Mouse (Mus musculus): ENCODE measurements around the gene Trpv3.

Gene Trpv3

DNA sequence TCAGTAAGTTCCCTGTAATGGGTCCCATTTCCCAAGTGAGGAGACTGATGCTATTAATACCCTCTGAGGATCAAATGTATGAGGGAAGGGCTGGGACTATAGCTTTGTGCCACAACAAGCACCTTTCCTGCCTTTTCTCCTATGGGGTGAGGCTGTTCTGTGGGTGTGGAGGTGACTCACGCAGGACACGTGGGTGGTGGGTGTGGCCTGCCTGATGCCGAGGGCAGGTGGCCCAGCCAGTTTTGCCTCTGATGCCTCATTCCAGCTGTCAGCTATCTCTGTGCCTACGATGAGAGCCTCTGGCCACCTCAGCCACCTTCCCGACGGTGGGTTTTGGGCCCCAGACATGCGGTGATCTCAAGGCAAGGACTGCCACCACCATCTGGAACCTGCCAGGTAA, at the start of gene Trpv3:
Gene Trpv3 (plus strand): TSS at position 122 of the 400 bp plus-strand sequence.
- DNase-seq: no peak

DNA sequence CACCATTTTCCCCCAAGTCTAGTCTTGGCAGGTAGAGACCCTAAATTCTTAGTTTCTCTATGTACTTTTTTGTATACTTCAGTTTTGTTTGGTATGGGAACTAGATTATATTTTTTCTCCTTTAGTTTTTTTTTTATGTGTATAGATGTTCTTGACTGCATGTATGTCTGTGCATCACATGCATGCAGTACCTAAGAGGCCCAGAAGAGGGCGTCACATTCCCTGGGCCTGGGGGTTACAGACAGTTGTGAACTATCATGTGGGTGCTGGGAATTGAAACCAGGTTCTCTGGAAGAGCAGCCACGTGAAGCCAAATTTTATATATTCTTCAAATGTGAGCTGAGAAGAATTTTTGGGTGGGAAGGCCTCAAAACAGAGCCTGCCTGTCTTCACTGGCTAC, 47.5 kb upstream of the Trpv3 start:
- no peak for DNase-seq

DNA sequence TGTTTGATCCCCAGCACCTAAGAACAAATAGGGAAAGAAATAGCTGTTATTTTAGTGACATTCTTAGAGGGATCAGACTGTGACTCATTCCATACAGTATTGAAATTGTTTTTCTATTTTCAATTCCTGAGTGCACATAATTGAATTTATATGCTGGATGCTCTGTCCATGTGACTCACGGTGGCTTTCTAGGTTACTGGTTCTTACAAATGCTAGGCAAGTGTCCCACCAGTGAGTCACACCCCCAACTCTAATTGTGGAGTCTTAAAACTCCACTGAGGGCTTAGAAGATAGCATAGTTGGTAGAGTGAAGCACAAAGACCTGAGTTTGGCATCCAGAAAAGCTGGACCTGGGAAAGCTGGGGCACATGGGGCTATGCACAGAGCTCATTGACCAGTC, 46.5 kb upstream of the Trpv3 start:
- no peak for DNase-seq

DNA sequence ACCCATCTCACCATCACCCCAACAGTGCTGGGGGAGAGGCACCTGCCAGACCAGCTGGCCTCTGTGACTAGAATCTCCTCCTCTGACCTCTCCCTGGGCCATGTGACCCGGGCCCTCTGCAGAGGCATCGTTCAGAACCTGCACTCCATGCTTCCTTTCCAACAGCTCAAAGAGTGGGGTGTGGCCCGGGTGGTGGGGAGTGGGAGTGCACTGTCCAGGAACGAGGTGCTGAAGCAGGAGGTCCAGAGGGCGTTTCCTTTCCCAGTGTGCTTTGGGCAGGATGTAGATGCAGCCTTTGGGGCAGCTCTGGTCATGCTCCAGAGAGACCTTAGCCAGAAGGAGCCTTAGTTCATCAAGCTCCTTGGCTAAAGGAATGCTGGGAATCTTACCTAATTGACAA, 44.3 kb upstream of the Trpv3 start:
- DNase-seq: no peak

DNA sequence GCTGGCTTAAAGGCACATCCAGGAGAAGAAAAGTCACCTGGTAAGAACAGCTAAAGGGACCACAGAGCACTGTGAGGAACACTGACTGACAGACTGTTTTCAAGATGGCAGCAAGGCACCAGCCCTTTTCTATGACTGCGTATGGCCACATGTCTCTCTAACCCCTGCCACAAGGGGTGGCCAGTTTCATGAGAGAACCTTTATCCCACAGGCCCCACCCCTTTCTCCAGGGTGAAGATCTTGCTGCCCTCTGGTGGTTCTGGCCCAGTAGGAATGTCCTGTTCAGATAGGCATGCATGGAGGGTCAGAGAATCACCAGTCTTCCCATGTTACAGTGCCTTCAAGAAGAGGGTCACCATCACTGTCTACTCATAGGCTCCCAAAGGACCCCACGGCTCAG, 43.2 kb upstream of the Trpv3 start:
- DNase-seq: peak; percentile 35 to 52

DNA sequence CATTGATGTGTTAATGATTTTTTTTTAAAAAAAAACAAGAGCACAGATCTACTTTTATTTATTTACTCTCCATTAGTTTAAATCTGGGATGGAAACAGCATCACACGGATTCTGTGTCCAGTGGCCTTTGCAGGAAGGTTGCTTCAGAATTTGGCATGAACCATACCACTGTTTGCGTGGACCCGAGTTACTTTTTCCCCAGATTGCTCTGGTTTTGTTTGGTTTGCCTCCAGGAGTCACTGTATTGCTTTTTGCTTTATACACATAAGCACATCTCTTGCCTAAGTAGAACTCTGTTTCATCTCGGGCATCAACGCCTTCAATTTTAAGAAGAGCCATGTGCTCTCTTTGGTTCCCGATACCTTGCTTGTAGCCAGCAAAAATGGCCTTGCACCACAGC, 41.3 kb upstream of the Trpv3 start:
- no peak for DNase-seq

DNA sequence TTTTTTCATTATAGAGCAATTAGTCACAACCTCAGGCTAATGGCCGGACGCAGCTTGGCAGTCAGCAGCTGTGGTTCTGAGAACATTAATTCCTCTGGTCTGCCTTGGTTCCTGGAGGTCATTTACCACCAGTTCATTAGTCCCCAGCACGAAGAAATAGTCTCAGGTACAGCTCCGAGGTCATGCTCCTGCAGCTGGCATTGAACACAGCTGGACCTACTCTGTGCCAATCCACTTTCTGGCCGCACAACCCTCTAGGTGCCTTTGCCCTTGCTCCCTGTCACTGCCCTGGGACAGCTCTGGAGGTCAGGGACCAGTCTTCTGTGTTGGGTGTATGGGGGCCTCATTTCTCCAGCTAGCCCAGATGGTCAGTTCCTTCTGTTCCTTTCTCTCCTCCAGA, 38.3 kb upstream of the Trpv3 start:
- no peak for DNase-seq

DNA sequence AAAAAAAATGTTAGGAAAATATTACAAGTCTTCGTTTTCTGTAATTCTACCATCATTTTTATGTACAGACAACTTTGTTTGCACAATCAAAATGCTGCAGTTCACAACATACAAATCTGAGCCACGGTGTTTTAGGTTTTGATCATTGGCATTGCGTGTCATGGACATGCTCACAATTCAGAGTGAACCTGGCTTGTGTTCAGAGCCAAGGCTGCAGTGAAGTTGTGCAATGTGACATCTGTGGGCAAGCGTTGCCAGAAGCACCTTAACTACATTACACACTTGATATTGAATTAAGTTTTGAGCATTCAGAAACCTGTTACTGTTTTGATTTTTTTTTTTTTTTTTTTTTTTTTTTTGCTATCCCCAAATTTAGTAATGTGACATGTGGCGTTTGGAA, 37.1 kb upstream of the Trpv3 start:
- DNase-seq: no peak

DNA sequence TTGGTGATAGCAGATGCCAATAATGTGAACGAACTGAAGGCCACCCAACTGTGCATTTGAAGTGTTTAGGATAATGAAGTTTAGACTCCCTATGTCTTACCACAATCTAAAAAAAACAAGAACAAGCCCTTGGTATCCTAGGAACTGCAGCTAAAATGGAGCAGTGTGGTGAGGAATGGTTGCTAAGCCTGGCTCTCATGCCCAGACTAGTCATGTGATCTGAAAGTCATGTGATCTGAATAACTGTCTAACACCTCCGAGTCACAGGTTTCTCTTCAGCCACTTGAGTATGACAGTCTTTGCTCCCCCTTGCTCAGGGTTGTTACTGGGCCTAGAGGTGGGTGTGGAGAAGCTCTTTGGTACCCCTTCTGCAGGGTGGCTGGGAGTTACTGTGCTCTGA, 34.7 kb upstream of the Trpv3 start:
- no peak for DNase-seq

DNA sequence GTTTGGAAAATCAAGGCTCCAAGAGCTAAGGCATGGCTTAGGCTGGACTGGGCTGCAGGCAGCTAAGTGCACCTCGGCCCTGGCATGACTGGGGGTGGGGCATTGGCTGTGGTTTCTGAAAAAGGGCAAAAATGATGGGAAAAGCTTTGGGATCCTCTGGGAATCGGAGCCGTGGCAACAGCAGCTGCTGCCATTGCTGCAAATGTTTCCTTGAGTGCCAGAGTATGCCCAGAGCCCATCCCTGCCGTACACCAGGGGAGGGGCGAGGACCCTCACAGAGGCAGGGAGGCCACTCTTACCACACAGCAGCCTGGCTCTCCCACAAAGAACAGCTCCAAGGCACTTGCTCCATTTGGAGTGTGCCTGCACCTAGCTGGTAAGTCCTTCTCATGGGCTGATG, 33.2 kb upstream of the Trpv3 start, which contains the start of gene Trpv1:
Gene Trpv1 (plus strand): TSS at position 301 of the 400 bp plus-strand sequence.
- no peak for DNase-seq

DNA sequence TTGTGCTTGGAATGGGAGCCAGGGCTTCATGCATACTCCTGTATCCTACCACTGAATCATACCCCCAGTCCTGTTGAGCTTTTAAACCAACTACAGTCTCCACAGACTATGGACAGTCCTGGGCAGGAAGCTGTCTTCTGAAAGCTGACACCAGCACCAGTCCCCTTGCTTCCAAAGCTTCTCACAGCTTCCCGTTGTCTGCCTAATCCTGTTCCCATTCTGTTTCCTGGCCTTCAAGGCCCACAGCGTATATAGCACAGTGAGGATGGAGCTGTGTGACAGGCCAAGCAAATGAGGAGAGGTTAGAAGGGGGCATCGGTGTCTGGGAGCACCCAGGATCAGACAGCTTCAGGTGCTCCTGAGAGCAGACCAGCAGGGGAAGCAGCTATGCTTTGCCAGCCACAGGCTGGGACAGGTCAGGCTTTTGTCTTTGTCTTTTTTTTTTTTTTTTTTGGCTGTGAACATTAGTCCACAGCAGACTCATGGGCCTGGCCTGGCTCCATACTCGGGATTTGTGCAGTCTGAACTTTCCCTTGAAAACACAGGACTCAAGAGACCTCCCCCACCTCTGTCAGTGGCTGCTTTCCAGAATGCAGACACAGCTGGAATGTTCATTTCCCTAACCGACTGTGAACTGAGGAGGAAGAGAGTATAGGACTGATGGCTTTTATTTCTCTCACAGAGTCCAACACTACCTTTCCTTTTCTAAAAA, 31.0 kb upstream of the Trpv3 start:
- DNase-seq: peak; percentile 40 to 73

DNA sequence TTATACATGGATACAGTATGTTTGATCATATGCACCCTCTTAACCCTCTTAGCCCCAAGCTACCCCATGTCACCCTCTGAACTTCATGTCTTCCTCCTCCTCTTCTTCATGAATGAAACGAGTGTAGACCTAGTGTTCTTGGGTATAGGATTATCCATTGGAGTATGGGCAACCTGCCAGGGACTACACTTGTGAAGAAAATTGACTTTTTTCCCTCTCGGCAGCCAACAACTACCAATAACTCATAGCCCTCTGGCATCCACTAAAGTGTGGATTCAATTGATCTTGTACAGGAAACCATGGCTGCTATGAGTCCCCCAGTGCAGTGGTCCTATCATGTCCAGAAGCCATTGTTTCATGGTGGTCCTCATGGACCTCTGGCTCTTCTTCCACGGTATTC, 30.5 kb upstream of the Trpv3 start:
- DNase-seq: no peak

DNA sequence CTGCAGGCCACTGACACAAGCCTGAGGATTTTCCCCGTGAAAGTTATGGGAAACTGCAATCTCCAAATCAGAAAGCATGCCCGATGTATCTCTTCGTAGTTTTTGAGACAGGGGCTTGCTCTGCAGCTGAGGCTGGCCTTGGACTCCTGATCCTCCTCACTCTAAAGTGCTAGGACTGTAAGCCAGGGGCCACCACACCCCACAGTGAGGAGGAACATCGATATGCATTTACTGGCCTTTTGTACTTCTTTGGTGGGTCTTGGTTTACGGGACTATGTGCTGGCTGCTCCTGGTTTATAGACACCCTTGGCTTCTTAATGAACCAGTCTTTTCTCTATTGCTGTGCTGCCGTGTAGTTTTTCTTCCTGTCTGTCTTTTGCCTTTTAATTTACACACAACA, 25.0 kb upstream of the Trpv3 start:
- no peak for DNase-seq

DNA sequence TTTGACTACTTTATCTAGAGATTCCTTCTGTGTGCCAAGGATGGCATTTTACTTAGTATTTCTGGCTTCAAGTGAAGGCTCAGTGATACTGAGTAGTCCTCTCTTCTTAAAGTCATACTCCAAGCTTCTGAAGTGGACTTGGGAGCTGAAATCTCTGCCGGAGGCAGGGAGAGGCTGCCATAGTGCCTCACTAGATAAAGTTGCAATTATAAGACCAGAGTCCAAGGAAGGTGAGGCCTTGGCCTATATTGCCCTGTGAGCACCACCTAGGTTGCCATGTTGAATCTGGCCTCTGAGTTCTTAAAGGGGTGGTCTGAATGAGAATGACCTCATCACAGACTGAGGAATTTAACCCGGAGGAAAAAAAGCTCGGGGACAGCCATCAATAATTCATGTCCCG, 24.4 kb upstream of the Trpv3 start:
- no peak for DNase-seq

DNA sequence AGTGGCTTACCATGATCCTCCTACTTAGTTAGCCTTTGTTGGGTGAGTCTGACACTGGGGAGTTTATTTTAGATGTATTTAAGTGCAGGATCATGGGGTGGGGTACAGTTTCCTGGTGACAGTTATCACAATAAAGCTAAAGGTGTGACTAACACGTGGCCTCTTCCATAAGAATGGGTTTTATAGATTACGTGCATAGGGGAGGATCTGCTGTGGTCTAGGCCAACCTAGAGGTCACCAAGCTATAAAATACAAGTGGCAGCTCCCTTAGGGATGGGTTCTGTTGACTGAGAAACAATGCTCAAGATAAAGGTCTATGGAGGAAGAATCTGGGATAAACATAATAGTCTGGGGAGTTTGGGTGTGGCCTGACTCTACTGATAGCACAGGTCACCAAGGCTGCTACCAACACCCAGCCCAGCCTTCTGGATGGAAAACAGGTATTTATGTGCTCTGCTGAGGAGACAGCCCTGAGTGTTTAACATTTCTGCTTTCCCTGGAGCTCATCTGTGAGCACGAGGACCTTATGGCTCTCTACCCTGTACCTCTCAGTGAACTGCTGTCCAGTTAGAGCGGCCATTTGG, 9.7 kb upstream of the Trpv3 start:
- no peak for DNase-seq

DNA sequence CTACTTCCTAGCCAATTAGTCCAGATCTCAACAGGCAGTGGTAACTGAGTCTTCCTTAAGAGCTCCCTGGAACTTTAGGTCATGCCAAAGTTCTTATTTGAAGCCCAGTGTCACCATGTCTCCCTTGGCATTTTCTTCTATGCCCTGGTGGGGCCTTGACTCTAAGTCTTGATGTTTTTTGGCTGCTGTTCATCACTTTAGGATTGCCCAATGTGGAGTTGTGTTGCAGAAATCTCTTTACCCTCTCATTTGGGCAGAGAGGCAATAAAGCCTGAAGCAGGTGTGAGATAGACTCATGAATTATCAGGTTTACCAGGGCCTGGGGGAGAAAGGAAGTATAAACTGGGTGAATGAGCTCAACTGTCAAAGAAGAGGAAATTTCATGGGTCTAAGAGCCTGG, 8.5 kb upstream of the Trpv3 start:
- no peak for DNase-seq

DNA sequence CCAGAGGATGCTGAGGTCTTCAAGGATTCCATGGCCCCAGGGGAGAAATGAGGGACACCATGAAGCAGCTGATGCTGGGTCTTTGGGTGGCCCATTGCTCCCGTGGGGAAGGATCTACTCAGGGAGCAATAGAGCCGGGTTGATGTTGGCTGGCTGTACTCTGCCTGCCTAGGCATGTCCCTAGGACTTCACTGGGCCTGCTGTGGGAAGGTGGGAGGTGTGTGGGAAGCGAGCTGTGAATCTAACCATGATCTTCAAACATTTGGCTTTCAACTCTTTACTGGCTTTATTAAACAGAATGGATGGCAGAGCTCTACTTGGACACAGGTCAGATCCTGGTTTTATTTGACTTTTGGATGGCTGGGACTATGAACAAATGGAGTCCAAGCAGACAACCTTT, 6.7 kb upstream of the Trpv3 start:
- no peak for DNase-seq

DNA sequence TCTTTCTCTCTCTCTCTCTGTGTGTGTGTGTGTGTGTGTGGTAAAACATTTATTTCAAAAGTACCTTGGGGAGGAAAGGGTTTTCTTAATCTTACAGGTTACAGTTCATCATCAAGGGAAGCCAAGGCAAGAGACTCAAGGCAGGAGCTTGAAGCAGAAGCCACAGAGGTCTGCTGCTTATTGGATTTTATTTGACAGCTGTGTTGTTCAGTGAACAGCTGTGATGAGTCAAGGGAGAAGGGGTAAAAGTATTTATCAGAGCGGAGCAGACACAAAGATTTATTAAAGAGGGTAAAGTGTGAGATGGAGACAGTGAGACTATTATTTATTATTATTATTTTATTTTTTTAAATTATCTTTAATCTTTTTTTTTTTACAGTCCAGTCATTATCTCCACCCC, 5.8 kb upstream of the Trpv3 start:
- DNase-seq: no peak

DNA sequence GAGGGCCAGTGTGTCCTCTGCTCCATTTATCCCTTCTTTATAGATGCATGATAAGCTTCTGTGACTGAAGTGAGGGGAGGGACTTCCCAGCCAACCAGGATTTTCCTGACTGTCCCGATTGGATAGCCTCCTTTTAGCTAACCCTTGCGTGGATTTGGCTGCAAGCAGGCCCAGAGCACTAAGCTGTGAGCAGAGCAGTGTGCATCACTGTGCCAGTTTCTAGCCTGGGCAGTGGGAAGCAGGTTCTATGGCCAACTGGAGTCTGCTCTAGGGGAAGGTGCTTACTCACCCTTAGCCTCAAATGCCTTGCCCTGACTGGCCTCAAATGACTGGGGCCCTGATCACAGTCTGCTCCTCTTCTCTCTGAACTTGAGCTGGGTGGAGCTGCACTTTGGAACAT, 7.6 kb downstream of the Trpv3 start:
- no peak for DNase-seq

DNA sequence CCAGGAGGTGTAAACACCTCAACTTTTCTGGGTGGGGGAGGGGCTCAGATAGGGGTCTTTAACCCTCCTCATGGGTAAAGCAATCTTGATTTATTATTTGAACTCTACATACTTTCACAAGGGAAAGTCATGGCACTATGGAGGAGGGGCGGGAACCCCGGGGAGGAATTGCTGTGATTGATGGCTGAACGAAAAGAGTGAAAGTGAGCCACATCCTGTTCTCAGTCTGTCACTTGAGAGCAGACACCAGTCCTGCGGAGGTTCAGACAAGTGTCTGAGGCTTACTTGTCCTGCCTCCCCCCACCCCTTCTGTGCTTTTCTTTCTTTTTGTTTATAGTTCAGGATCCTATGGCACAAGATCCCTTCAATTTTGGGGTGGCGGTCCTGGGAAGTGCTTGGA, 13.5 kb downstream of the Trpv3 start:
- no peak for DNase-seq

DNA sequence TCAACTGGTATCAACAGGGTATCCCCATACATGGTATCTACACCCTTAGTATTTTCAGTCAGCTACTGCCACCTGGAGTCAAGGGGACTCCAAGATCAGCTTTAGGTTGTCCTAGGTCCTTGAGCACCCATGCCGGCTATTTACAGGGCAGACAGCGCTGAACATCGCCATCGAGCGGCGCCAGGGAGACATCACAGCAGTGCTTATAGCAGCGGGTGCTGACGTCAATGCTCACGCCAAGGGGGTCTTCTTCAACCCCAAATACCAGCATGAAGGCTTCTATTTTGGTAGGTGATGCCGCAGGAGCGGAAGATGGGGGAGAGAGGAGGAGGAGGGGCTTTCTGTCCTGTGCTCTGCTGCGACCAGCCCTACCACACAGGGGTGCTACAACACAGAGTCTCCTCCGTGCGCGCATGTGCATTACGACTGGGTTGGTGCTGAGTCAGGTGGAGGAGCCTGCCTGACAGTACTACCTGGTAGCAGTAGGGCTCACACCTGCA, 14.4 kb downstream of the Trpv3 start:
- DNase-seq: peak; percentile 48 to 56

DNA sequence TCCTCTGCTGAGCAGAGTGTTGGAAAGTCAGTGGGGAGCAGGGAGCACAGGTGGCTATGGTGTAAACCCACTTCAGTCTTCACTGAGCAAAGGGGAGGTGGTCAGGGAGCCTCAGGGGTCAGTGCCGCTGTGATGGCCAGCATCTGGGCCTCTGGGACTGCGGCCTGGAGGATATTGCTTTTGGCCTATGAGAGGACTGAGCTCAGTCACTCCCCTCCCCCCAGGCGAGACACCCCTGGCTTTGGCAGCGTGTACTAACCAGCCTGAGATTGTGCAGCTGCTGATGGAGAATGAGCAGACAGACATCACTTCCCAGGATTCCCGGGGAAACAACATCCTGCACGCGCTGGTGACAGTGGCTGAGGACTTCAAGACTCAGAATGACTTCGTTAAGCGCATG, 16.2 kb downstream of the Trpv3 start:
- DNase-seq: peak; percentile 31 to 75

DNA sequence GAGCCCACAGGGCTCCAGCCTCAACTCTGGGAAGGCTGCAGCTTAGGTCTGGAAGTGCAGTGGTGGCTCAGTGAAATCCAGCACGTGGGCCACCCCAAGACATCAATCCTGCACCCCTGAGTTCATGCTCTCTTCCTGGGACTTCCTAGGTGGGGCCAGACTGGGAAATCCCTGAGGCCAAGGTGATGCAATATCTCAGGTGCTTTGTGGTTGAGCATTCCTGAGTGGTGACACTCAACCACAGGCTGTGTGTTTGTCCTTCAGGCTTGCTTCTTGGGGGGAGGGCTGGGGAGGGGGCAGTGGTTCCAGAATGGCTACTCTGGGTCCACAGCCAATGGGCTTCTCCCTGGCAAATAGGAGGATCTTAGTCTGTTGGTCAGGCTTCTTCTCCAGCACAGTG, 16.7 kb downstream of the Trpv3 start:
- no peak for DNase-seq

DNA sequence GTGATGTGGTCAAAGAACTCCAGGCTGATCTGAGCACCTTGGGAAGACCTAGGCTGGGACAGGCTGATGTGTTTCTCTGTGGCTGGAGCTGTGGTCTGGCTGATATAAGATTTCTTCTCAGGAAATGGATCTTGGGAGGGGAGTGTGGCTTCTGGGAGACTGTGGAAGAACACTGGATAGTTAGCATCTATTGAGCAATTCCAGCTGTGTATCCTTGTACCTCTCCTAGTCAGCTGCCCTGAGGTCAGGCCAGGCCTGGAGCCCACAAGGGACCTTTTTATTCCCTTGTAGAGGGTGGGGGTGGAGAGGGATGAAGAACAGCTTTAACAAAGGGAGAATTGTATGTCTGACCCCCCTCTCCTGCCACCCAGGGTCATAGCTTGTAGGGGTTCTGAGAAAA, 17.2 kb downstream of the Trpv3 start:
- DNase-seq: no peak

DNA sequence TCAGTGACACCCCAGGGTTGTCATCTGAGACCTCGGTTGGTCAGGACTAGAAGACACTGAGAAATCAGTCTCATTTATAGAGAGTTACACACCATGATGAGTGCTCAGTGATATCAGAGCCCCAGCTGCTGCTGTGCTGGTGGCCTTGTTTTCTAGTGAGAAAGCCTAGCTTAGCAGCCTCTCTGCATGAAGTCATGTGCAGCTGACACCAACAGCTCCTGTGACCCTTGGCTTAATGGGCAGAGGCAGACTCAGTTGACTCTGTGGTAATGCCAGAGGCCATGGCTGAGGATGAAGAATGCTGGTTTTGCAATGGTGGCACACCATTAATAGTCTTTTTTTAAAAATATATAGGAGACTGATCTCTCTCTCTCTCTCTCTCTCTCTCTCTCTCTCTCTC, 22.4 kb downstream of the Trpv3 start:
- no peak for DNase-seq
